Mouse (Mus musculus) lung, postnatal 0 days (tissue): ENCODE data around the gene Gm48552. TPM values are rescaled to one million over a fixed set of nuclear protein-coding genes. Genes with fewer than 3 reads are reported as not detected.

Experiments used
- ATAC-seq: fragments of 200-750 bp; cut with Nextera tagmentation; 2 replicates; pipeline ENCODE4 v1.8.0; 2017; ENCODE audit warnings: moderate library complexity
- DNase-seq: peaks from one replicate; pipeline ENCODE4 v3.0.0-alpha.2; 2016; ENCODE audit warnings: low spot score
- H3K27ac ChIP-seq: fragments of 300-500 bp; sonication (generic); 2 replicates; pipeline ENCODE4 v1.5.1; 2014; ENCODE audit warnings: antibody characterized with exemption, mild to moderate bottlenecking, low read length, mixed read lengths
- H3K27me3 ChIP-seq: fragments of 300-500 bp; sonication (generic); replicated peaks from 2 replicates; pipeline ENCODE4 v1.6.1; 2014; ENCODE audit warnings: low read length, mixed read lengths; ENCODE audit not compliant: insufficient read depth
- H3K36me3 ChIP-seq: fragments of 300-500 bp; sonication (generic); 2 replicates; pipeline ENCODE4 v1.6.1; 2014; ENCODE audit warnings: low read length, mixed read lengths; ENCODE audit not compliant: insufficient read depth
- H3K4me1 ChIP-seq: fragments of 300-500 bp; sonication (generic); 2 replicates; pipeline ENCODE4 v1.6.1; 2014; ENCODE audit warnings: antibody characterized with exemption, low read depth, low read length, mixed read lengths; ENCODE audit not compliant: insufficient read depth
- H3K4me2 ChIP-seq: fragments of 300-500 bp; sonication (generic); replicated peaks from 2 replicates; pipeline ENCODE4 v1.6.1; 2014; ENCODE audit warnings: low read depth, mild to moderate bottlenecking, low read length, moderate library complexity, mixed read lengths
- H3K4me3 ChIP-seq: fragments of 300-500 bp; sonication (generic); 2 replicates; pipeline ENCODE4 v1.5.1; 2014; ENCODE audit warnings: low read depth, low read length
- H3K9ac ChIP-seq: fragments of 300-500 bp; sonication (generic); replicated peaks from 2 replicates; pipeline ENCODE4 v1.6.1; 2014; ENCODE audit warnings: low read depth, mild to moderate bottlenecking
- H3K9me3 ChIP-seq: fragments of 300-500 bp; sonication (generic); 2 replicates; pipeline ENCODE4 v1.6.1; 2016; ENCODE audit warnings: low read length, mixed read lengths
- CTCF ChIP-seq: IDR thresholded peaks from 2 replicates; pipeline ENCODE4 v1.5.1; 2016; ENCODE audit warnings: antibody characterized with exemption, mild to moderate bottlenecking
- EP300 ChIP-seq: IDR thresholded peaks from 2 replicates; pipeline ENCODE4 v1.6.1; 2016; ENCODE audit warnings: antibody characterized with exemption, mild to moderate bottlenecking, control low read depth
- WGBS: fragments of 180-500 bp; shearing (Covaris S2); extraction: QIAGEN DNeasy Blood & Tissue Kit; methylation state at CpG from one replicate; pipeline ENCODE4 v1.1.7; 2014; 5-methylcytosine and 5-hydroxymethylcytosine counted together
- polyA plus RNA-seq: library from polyadenylated mRNA; unstranded; fragments of >200 nt; fragmentation: Nextera tagmentation; extraction: Ambion mirVana; gene quantifications from 2 replicates; pipeline ENCODE4 v1.2.1, GENCODE M21; 2015

Gm48552 gene
- polyA plus RNA-seq, 1 experiment from 2014 or later = 0.63 TPM

- WGBS = 71% methylated on average over 6 of the region's 6 CpGs
- Histone ChIP-seq H3K4me1 (peaks cover 19% of the 10 kb centered on the region), H3K9ac (no peak overlapping the region), H3K27me3 (no peaks in the 10 kb centered on the region), H3K4me3 (no peak overlapping the region), H3K9me3 (no peaks in the 10 kb centered on the region), H3K36me3 (no peaks in the 10 kb centered on the region), H3K4me2 (no peak overlapping the region), H3K27ac (no peak overlapping the region)
- no peak for TF ChIP-seq CTCF
- no peak for TF ChIP-seq EP300
- DNase-seq (peak; percentile 20), ATAC-seq (no peak)
Observed at GRCm38 (mm10) chr10:81422191-81422590, 33.4 kb downstream of the Gm48552 start.

GRCm38 (mm10) chr10:81422661-81423217 lies 33.9 kb downstream of the Gm48552 start:
- WGBS = 89% methylated on average over 3 of the region's 3 CpGs

GRCm38 (mm10) chr10:81423476-81424245 lies 34.9 kb downstream of the Gm48552 start:
- H3K27ac ChIP-seq = no peak overlapping the region

More at GRCm38 (mm10) chr10:81422661-81423217, 33.9 kb downstream of the Gm48552 start:
- H3K36me3 ChIP-seq = no peaks in the 10 kb centered on the region
- TF ChIP-seq CTCF = no peak
- TF ChIP-seq EP300 = no peak
- no peak overlapping the region for H3K4me3 ChIP-seq
- ATAC-seq (no peak), DNase-seq (no peak)
- peaks cover 20% of the 10 kb centered on the region; the same call in 1 of the 2 replicates for H3K4me1 ChIP-seq
- H3K4me2 ChIP-seq = no peak overlapping the region
- no peak overlapping the region for H3K27ac ChIP-seq
- H3K9me3 ChIP-seq = no peaks in the 10 kb centered on the region
- no peak overlapping the region for H3K9ac ChIP-seq
- H3K27me3 ChIP-seq = no peaks in the 10 kb centered on the region

GRCm38 (mm10) chr10:81424246-81425051 lies 35.6 kb downstream of the Gm48552 start:
- DNase-seq (peak; percentile 60), ATAC-seq (peak; percentile 27)
- Histone ChIP-seq H3K4me2 (peak overlapping the region; percentile 89), H3K4me1 (peaks cover 20% of the 10 kb centered on the region; the same call in 1 of the 2 replicates), H3K4me3 (no peak overlapping the region), H3K9me3 (no peaks in the 10 kb centered on the region), H3K27ac (0 out of 2 replicates have a peak overlapping the region, but pooled peaks have one; percentile 35), H3K27me3 (no peaks in the 10 kb centered on the region), H3K9ac (no peak overlapping the region), H3K36me3 (no peaks in the 10 kb centered on the region)
- 6% methylated on average over 23 of the region's 25 CpGs for WGBS
- TF ChIP-seq EP300 = no peak

More at GRCm38 (mm10) chr10:81423476-81424245, 34.9 kb downstream of the Gm48552 start:
- Histone ChIP-seq H3K4me1 (peaks cover 20% of the 10 kb centered on the region; the same call in 1 of the 2 replicates), H3K27me3 (no peaks in the 10 kb centered on the region), H3K9ac (no peak overlapping the region), H3K36me3 (no peaks in the 10 kb centered on the region), H3K4me3 (no peak overlapping the region), H3K9me3 (no peaks in the 10 kb centered on the region), H3K4me2 (peak overlapping the region; percentile 89; the same call in 1 of the 2 replicates)
- TF ChIP-seq EP300 (no peak), CTCF (no peak)
- ATAC-seq (no peak), DNase-seq (no peak)
- WGBS = 74% methylated on average over 4 of the region's 4 CpGs

GRCm38 (mm10) chr10:81425236-81425850 lies 36.5 kb downstream of the Gm48552 start:
- no peak for ATAC-seq
- H3K4me3 ChIP-seq = no peak overlapping the region
- WGBS = 38% methylated on average over 10 of the region's 10 CpGs
- 0 out of 2 replicates have a peak overlapping the region, but pooled peaks have one; percentile 35 for H3K27ac ChIP-seq
- H3K27me3 ChIP-seq = no peaks in the 10 kb centered on the region
- H3K36me3 ChIP-seq = no peaks in the 10 kb centered on the region
- no peak overlapping the region for H3K9ac ChIP-seq
- H3K4me1 ChIP-seq = peaks cover 20% of the 10 kb centered on the region; the same call in 1 of the 2 replicates
- TF ChIP-seq CTCF (no peak), EP300 (no peak)
- H3K4me2 ChIP-seq = peak overlapping the region; percentile 89
- no peaks in the 10 kb centered on the region for H3K9me3 ChIP-seq
- DNase-seq = peak; percentile 5
